Mouse (Mus musculus) megakaryocyte, embryonic 14.5 days (primary cell): Measurements from ENCODE around the gene Krtap2-4.
"Not testable (repeated sequence)": the region's sequence is repeated elsewhere in the genome, so short reads cannot be mapped to it uniquely, and the experiment has no call there.

Experiments used
- FLI1 ChIP-seq: IDR thresholded peaks from 2 replicates; pipeline ENCODE4 v1.6.1; 2012; ENCODE audit warnings: low read length, inconsistent platforms, mixed read lengths
- GATA1 ChIP-seq: IDR thresholded peaks from 3 replicates; pipeline ENCODE4 v1.6.1; 2012; ENCODE audit warnings: mixed read lengths, low read length, inconsistent platforms, borderline replicate concordance

DNA sequence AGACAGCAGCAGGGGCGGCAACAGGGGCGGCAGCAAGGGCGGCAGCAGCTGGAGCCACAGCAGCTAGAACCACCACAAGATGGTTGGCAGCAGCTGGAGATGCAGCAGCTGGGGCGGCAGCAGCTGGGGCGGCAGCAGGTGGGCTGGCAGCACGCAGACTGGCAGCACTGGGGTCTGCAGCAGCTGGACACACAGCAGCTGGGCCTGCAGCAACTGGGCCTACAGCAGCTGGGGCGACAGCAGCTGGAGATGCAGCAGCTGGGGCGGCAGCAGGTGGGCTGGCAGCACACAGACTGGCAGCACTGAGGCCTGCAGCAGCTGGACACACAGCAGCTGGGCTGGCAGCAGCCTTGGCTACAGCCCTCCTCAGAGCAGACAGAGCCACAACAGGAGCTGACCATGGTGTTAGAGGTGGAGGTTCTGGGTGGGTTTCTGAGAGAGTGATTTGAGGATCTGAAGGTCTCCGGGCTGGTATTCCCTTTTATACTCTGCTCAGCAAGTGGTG is 29.0 kb upstream of the Krtap2-4 start, which contains the start of gene Krtap4-7:
- not testable (repeated sequence) for TF ChIP-seq FLI1, GATA1
